Mouse (Mus musculus): ENCODE results near the gene Cdc37.

GRCm38 (mm10) chr9:21183905-21184413 lies 34.2 kb upstream of the Cdc37 start:
- TF ChIP-seq CTCF (IDR thresholded peaks at IDR 0.05; ENCODE audit: low read depth) (peak; percentile 21; the same call in 1 of the 2 replicates), EP300 (IDR thresholded peaks at IDR 0.05; ENCODE audit: low read depth) (no peak)
